Mouse (Mus musculus): Measurements from ENCODE around the gene Ehbp1l1. TPM values are rescaled to one million over a fixed set of nuclear protein-coding genes. Genes with fewer than 3 reads are reported as not detected.
A peak's percentile ranks its signal among the peaks of the same experiment; 100 is the strongest.

Gene Ehbp1l1
- polyA plus RNA-seq (2015; fragmentation: Nextera tagmentation; extraction: Ambion mirVana) = 19.5 and 25.0 TPM in 2 replicates

GRCm38 (mm10) chr19:5725767-5726515 lies at the start of gene Ehbp1l1:
Gene Ehbp1l1, minus strand, starts transcription at chr19:5726317.
- Histone ChIP-seq H3K9ac (replicated peaks; ENCODE audit: low read length) (peak within 1 kb of the TSS; percentile 70), H3K27ac (ENCODE audit: low read length) (peak within 1 kb of the TSS; percentile 67), H3K9me3 (ENCODE audit: low read length) (no peaks in the 10 kb centered on the region), H3K27me3 (ENCODE audit: insufficient read depth, low read length) (no peaks in the 10 kb centered on the region), H3K4me2 (replicated peaks; ENCODE audit: low read depth, low read length) (peak within 1 kb of the TSS; percentile 85), H3K4me1 (ENCODE audit: insufficient read depth, low read length) (peaks cover 63% of the 10 kb centered on the region), H3K4me3 (ENCODE audit: low read length) (peak within 1 kb of the TSS; percentile 97), H3K36me3 (ENCODE audit: insufficient read depth, low read length) (peaks cover 19% of the 10 kb centered on the region)
- peak; percentile 7; the same call in 1 of the 2 replicates for ATAC-seq (ENCODE audit: low FRiP score, low TSS enrichment)
- 8% methylated on average over 49 of the region's 49 CpGs for WGBS

DNA sequence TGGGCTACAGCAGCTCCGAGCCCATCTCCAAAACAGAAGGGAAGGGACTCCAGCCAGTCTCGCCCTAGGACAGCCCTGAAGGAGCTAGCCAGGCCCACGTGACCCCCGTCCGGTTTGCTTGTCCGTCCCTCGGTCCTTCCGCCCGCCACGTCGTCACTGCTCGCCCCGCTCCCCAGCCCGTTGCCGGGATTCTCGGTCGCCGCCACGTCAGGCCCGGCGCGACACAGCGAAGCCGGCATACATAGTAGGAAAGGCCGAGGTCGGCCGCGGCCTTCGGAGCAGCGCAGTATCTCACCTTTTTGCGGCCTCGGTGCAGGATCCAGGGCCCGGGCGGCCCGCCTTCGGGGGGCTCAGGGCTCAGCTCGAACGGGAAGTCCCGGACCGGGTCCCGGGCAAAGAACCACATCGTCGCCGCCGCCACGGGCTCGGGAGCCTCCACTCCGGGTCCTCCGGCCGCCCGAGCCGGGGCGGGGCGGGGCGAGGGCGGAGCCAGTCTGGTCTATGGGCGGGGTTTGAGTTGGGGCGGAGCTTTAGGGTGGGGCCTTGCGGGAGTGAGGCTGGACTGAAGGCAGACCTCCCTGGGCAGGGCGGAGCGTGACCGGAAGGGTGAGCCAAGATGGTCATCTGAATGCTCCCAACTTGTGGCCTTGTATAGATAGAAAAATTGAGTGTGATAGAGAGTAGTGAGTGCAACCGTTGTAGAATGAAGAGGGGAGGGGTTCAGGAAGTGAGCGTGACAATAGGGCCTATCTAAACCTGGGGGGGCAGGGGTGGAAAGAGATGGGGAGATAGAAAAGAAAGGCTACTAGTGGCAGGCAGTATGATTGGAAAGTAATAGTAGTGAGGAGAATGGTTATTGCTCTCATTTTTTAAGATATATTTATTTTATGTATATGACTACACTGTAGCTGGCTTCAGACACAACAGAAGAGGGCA lies 45.1 kb upstream of the Ehbp1l1 start, which contains the start of gene Scyl1:
TSS of gene Scyl1 (minus strand) at position 495 of the 936 bp plus-strand sequence.
- Histone ChIP-seq H3K9ac (replicated peaks; ENCODE audit: low read length) (peak within 1 kb of the TSS; percentile 98), H3K9me3 (ENCODE audit: low read length) (no peaks in the 10 kb centered on the region), H3K27ac (ENCODE audit: low read length) (peak within 1 kb of the TSS; percentile 89), H3K27me3 (ENCODE audit: insufficient read depth, low read length) (no peaks in the 10 kb centered on the region), H3K4me1 (ENCODE audit: insufficient read depth, low read length) (peaks cover 11% of the 10 kb centered on the region), H3K4me2 (replicated peaks; ENCODE audit: low read depth, low read length) (peak within 1 kb of the TSS; percentile 88), H3K36me3 (ENCODE audit: insufficient read depth, low read length) (peaks cover 15% of the 10 kb centered on the region), H3K4me3 (ENCODE audit: low read length) (peak within 1 kb of the TSS; percentile 68)
- peak; percentile 96 for ATAC-seq (ENCODE audit: low FRiP score, low TSS enrichment)
- WGBS = 1% methylated on average over 64 of the region's 64 CpGs

DNA sequence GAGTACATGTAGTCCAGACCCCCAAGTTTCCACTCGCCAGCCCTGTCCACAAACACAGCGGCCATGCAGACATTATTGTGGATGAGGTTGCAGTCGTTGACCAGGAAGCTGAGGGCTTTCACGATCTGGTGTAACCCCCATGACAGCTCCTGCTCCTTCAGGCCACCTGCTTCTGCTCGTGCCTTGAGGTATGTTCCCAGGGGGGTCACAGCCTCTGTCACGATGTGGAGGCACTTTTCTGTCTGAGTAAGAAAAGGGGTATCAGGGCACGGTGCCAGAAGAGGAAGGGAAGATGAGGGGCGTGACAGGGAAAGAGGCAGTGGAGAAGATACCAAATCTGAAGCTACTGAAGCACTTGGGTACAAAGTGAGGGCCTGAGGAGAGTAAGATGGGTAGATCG lies 44.2 kb upstream of the Ehbp1l1 start:
- peak; percentile 17; the same call in 1 of the 2 replicates for ATAC-seq (ENCODE audit: low FRiP score, low TSS enrichment)
- Histone ChIP-seq H3K4me3 (ENCODE audit: low read length) (peak overlapping the region; percentile 68), H3K27me3 (ENCODE audit: insufficient read depth, low read length) (no peaks in the 10 kb centered on the region), H3K9me3 (ENCODE audit: low read length) (no peaks in the 10 kb centered on the region), H3K4me2 (replicated peaks; ENCODE audit: low read depth, low read length) (peak overlapping the region; percentile 88), H3K36me3 (ENCODE audit: insufficient read depth, low read length) (peaks cover 23% of the 10 kb centered on the region), H3K9ac (replicated peaks; ENCODE audit: low read length) (peak overlapping the region; percentile 98), H3K4me1 (ENCODE audit: insufficient read depth, low read length) (peaks cover 11% of the 10 kb centered on the region), H3K27ac (ENCODE audit: low read length) (peak overlapping the region; percentile 89)
- WGBS = 28% methylated on average over 9 of the region's 9 CpGs

GRCm38 (mm10) chr19:5767271-5767670 lies 41.2 kb upstream of the Ehbp1l1 start:
- Histone ChIP-seq H3K4me1 (ENCODE audit: insufficient read depth, low read length) (peaks cover 11% of the 10 kb centered on the region), H3K36me3 (ENCODE audit: insufficient read depth, low read length) (peaks cover 48% of the 10 kb centered on the region), H3K27me3 (ENCODE audit: insufficient read depth, low read length) (no peaks in the 10 kb centered on the region), H3K9me3 (ENCODE audit: low read length) (no peaks in the 10 kb centered on the region), H3K27ac (ENCODE audit: low read length) (no peak overlapping the region), H3K4me3 (ENCODE audit: low read length) (no peak overlapping the region), H3K4me2 (replicated peaks; ENCODE audit: low read depth, low read length) (no peak overlapping the region), H3K9ac (replicated peaks; ENCODE audit: low read length) (no peak overlapping the region)
- no peak for ATAC-seq (ENCODE audit: low FRiP score, low TSS enrichment)
- WGBS = 79% methylated on average over 4 of the region's 4 CpGs

DNA sequence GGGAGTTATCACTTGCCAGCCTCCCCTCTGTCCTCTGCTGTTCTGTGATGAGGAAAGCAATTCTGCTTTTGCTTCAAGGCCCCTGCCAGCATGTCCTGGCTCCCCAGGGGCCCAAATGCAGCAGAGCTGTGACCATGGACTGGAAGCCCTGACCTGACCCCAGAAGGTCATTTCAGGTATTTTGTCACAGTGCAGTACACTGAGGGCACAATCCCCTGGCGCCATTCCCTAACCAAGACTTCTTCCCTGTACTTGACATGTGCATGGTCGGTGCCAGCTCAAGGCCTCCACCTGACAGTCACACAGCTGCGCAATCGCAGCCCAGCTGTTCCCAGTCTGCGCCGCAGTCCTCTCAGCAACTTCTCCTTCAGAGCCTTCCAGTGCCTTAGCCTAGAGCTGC lies 37.0 kb upstream of the Ehbp1l1 start:
- Histone ChIP-seq H3K4me3 (ENCODE audit: low read length) (no peak overlapping the region), H3K4me1 (ENCODE audit: insufficient read depth, low read length) (no peaks in the 10 kb centered on the region), H3K4me2 (replicated peaks; ENCODE audit: low read depth, low read length) (no peak overlapping the region), H3K9me3 (ENCODE audit: low read length) (no peaks in the 10 kb centered on the region), H3K36me3 (ENCODE audit: insufficient read depth, low read length) (peaks cover 80% of the 10 kb centered on the region), H3K27me3 (ENCODE audit: insufficient read depth, low read length) (no peaks in the 10 kb centered on the region), H3K9ac (replicated peaks; ENCODE audit: low read length) (no peak overlapping the region), H3K27ac (ENCODE audit: low read length) (no peak overlapping the region)
- ATAC-seq (ENCODE audit: low FRiP score, low TSS enrichment) = no peak
- whole genome bisulfite sequencing = 93% methylated on average over 6 of the region's 6 CpGs

GRCm38 (mm10) chr19:5758878-5759403 lies 32.8 kb upstream of the Ehbp1l1 start:
- Histone ChIP-seq H3K4me3 (ENCODE audit: low read length) (no peak overlapping the region), H3K27me3 (ENCODE audit: insufficient read depth, low read length) (peaks cover 3% of the 10 kb centered on the region; the same call in 1 of the 2 replicates), H3K9me3 (ENCODE audit: low read length) (no peaks in the 10 kb centered on the region), H3K27ac (ENCODE audit: low read length) (no peak overlapping the region), H3K4me1 (ENCODE audit: insufficient read depth, low read length) (peaks cover 12% of the 10 kb centered on the region), H3K36me3 (ENCODE audit: insufficient read depth, low read length) (peaks cover 55% of the 10 kb centered on the region), H3K4me2 (replicated peaks; ENCODE audit: low read depth, low read length) (no peak overlapping the region), H3K9ac (replicated peaks; ENCODE audit: low read length) (no peak overlapping the region)
- no peak for ATAC-seq (ENCODE audit: low FRiP score, low TSS enrichment)
- 85% methylated on average over 14 of the region's 14 CpGs for WGBS

- peak overlapping the region; percentile 51 for H3K9ac ChIP-seq (replicated peaks; ENCODE audit: low read length)
- H3K4me1 ChIP-seq (ENCODE audit: insufficient read depth, low read length) = peaks cover 12% of the 10 kb centered on the region
- H3K27ac ChIP-seq (ENCODE audit: low read length) = no peak overlapping the region
- peaks cover 3% of the 10 kb centered on the region; the same call in 1 of the 2 replicates for H3K27me3 ChIP-seq (ENCODE audit: insufficient read depth, low read length)
- peak; percentile 37; the same call in 1 of the 2 replicates for ATAC-seq (ENCODE audit: low FRiP score, low TSS enrichment)
- peak overlapping the region; percentile 24 for H3K4me3 ChIP-seq (ENCODE audit: low read length)
- WGBS = 16% methylated on average over 36 of the region's 36 CpGs
- H3K4me2 ChIP-seq (replicated peaks; ENCODE audit: low read depth, low read length) = peak overlapping the region; percentile 48
- H3K9me3 ChIP-seq (ENCODE audit: low read length) = no peaks in the 10 kb centered on the region
- H3K36me3 ChIP-seq (ENCODE audit: insufficient read depth, low read length) = peaks cover 42% of the 10 kb centered on the region
Observed at GRCm38 (mm10) chr19:5756991-5757636, 31.0 kb upstream of the Ehbp1l1 start.

DNA sequence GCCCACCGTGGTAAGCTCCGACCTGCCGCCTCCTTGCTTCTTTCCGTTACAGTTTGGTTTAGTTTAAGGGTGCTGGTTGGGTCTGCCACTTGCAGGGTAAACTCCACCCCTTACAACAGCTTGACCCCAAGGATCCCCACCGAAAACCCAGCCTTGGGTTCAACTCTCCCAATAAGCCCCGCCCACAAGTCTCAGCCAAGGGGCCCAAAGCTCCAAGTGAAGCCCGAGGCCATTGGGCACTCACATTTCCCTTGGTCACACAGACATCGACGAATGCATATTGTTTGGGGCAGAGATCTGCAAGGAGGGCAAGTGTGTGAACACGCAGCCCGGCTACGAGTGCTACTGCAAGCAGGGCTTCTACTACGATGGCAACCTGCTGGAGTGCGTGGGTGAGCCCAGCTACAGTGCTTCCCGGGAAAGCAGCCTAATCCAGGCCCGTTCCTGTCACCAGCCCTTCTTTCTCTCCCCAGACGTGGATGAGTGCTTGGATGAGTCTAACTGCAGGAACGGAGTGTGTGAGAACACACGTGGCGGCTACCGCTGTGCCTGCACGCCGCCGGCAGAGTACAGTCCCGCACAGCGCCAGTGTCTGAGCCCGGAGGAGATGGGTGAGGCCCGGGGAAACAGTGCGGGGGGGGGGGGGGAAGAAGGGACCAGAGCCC lies 30.3 kb upstream of the Ehbp1l1 start:
- Histone ChIP-seq H3K9me3 (ENCODE audit: low read length) (no peaks in the 10 kb centered on the region), H3K4me3 (ENCODE audit: low read length) (peak overlapping the region; percentile 24), H3K36me3 (ENCODE audit: insufficient read depth, low read length) (peaks cover 36% of the 10 kb centered on the region), H3K4me2 (replicated peaks; ENCODE audit: low read depth, low read length) (peak overlapping the region; percentile 48), H3K27ac (ENCODE audit: low read length) (no peak overlapping the region), H3K4me1 (ENCODE audit: insufficient read depth, low read length) (peaks cover 12% of the 10 kb centered on the region), H3K27me3 (ENCODE audit: insufficient read depth, low read length) (peaks cover 5% of the 10 kb centered on the region), H3K9ac (replicated peaks; ENCODE audit: low read length) (peak overlapping the region; percentile 51)
- 17% methylated on average over 26 of the region's 29 CpGs for WGBS
- peak; percentile 40 for ATAC-seq (ENCODE audit: low FRiP score, low TSS enrichment)

DNA sequence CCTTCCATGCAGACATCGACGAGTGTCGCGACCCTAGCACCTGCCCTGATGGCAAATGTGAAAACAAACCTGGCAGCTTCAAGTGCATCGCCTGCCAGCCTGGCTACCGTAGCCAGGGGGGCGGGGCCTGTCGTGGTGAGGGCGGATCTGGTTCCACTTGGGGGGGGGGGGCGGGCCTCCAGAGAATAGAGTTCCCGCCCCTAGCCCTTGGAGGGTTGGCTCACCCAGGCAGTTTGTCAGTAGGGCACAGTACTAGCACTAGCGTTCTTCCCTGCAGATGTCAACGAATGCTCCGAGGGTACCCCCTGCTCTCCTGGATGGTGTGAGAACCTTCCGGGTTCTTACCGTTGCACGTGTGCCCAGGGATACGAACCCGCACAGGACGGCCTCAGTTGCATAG lies 25.6 kb upstream of the Ehbp1l1 start:
- H3K27ac ChIP-seq (ENCODE audit: low read length) = no peak overlapping the region
- peak overlapping the region; percentile 32 for H3K4me2 ChIP-seq (replicated peaks; ENCODE audit: low read depth, low read length)
- H3K9me3 ChIP-seq (ENCODE audit: low read length) = no peaks in the 10 kb centered on the region
- H3K27me3 ChIP-seq (ENCODE audit: insufficient read depth, low read length) = peaks cover 25% of the 10 kb centered on the region
- ATAC-seq (ENCODE audit: low FRiP score, low TSS enrichment) = no peak
- no peak overlapping the region; the same call in 1 of the 2 replicates for H3K9ac ChIP-seq (replicated peaks; ENCODE audit: low read length)
- 11% methylated on average over 20 of the region's 20 CpGs for WGBS
- H3K4me1 ChIP-seq (ENCODE audit: insufficient read depth, low read length) = peaks cover 6% of the 10 kb centered on the region
- H3K36me3 ChIP-seq (ENCODE audit: insufficient read depth, low read length) = no peaks in the 10 kb centered on the region
- no peak overlapping the region for H3K4me3 ChIP-seq (ENCODE audit: low read length)

Measured in kidney, embryonic 16.5 days (tissue).